Mouse (Mus musculus) erythroblast, embryonic 14.5 days (primary cell): ENCODE data around the gene Mxd3. TPM values are rescaled to one million over a fixed set of nuclear protein-coding genes. Genes with fewer than 3 reads are reported as not detected.
A peak's percentile ranks its signal among the peaks of the same experiment; 100 is the strongest.

Experiments
- H3K27me3 ChIP-seq: 2 replicates; pipeline ENCODE4 v1.6.1; 2012; ENCODE audit warnings: inconsistent platforms; ENCODE audit not compliant: control insufficient read depth
- H3K36me3 ChIP-seq: 2 replicates; pipeline ENCODE4 v1.6.1; 2012; ENCODE audit warnings: mild to moderate bottlenecking, inconsistent platforms; ENCODE audit not compliant: control insufficient read depth
- H3K4me1 ChIP-seq: 2 replicates; pipeline ENCODE4 v1.6.1; 2012; ENCODE audit warnings: inconsistent platforms; ENCODE audit not compliant: control insufficient read depth
- H3K4me3 ChIP-seq: replicated peaks from 2 replicates; pipeline ENCODE3; 2012; ENCODE audit warnings: moderate library complexity, mild to moderate bottlenecking, inconsistent platforms
- H3K9me3 ChIP-seq: 2 replicates; pipeline ENCODE4 v1.6.1; 2012; ENCODE audit warnings: low read length, inconsistent platforms, mixed read lengths; ENCODE audit not compliant: control insufficient read depth
- GATA1 ChIP-seq: IDR thresholded peaks from 2 replicates; pipeline ENCODE4 v1.6.1; 2012; ENCODE audit warnings: low read length, inconsistent platforms, mixed read lengths
- TAL1 ChIP-seq: IDR thresholded peaks from 3 replicates; pipeline ENCODE4 v1.6.1; 2012; ENCODE audit warnings: low read length, inconsistent platforms, mixed read lengths
- polyA plus RNA-seq: library from polyadenylated mRNA; stranded (reverse); fragments of >175 nt; gene quantifications from 2 replicates; pipeline ENCODE4 v1.2.3, GENCODE M21; 2012

The Mxd3 gene
- polyA plus RNA-seq, 1 experiment: 14.7 TPM

GRCm38 (mm10) chr13:55325596-55325995 is 4.0 kb downstream of the Mxd3 start:
- Histone ChIP-seq H3K27me3 (no peaks in the 10 kb centered on the region), H3K4me3 (peak overlapping the region; percentile 8), H3K4me1 (peaks cover 86% of the 10 kb centered on the region), H3K36me3 (peaks cover 71% of the 10 kb centered on the region), H3K9me3 (no peaks in the 10 kb centered on the region)
- TF ChIP-seq GATA1 (no peak), TAL1 (no peak)

- Histone ChIP-seq H3K27me3 (no peaks in the 10 kb centered on the region), H3K9me3 (no peaks in the 10 kb centered on the region), H3K36me3 (peaks cover 84% of the 10 kb centered on the region), H3K4me3 (peak overlapping the region; percentile 88), H3K4me1 (peaks cover 67% of the 10 kb centered on the region)
- no peak for TF ChIP-seq GATA1
- TF ChIP-seq TAL1: no peak
Observed at GRCm38 (mm10) chr13:55322130-55322825, 7.3 kb downstream of the Mxd3 start.

- Histone ChIP-seq H3K36me3 (peaks cover 84% of the 10 kb centered on the region), H3K9me3 (no peaks in the 10 kb centered on the region), H3K4me1 (peaks cover 61% of the 10 kb centered on the region), H3K27me3 (no peaks in the 10 kb centered on the region), H3K4me3 (peak within 1 kb of the TSS; percentile 88)
- no peak for TF ChIP-seq TAL1
Observed at GRCm38 (mm10) chr13:55321434-55322129, 8.0 kb downstream of the Mxd3 start, which contains the start of gene Rab24. Rab24 (minus strand) TSS chr13:55321946.

- no peak for TF ChIP-seq TAL1
- no peak for TF ChIP-seq GATA1
- Histone ChIP-seq H3K27me3 (no peaks in the 10 kb centered on the region), H3K9me3 (no peaks in the 10 kb centered on the region), H3K36me3 (peaks cover 82% of the 10 kb centered on the region), H3K4me3 (peak within 1 kb of the TSS; percentile 88), H3K4me1 (peaks cover 47% of the 10 kb centered on the region)
Observed at GRCm38 (mm10) chr13:55319931-55320533, 9.6 kb downstream of the Mxd3 start, which contains the start of gene Prelid1. Prelid1 (plus strand) TSS chr13:55320500.

- H3K36me3 ChIP-seq: peaks cover 82% of the 10 kb centered on the region
- no peak for TF ChIP-seq TAL1
- TF ChIP-seq GATA1: no peak
- no peaks in the 10 kb centered on the region for H3K9me3 ChIP-seq
- H3K27me3 ChIP-seq: no peaks in the 10 kb centered on the region
- H3K4me1 ChIP-seq: peaks cover 33% of the 10 kb centered on the region
- no peak overlapping the region for H3K4me3 ChIP-seq
Observed at GRCm38 (mm10) chr13:55318351-55318750, 11.3 kb downstream of the Mxd3 start.

GRCm38 (mm10) chr13:55314891-55315412 is 14.7 kb downstream of the Mxd3 start:
- TF ChIP-seq GATA1 (no peak), TAL1 (no peak)
- H3K4me1 ChIP-seq: peaks cover 2% of the 10 kb centered on the region
- H3K27me3 ChIP-seq: no peaks in the 10 kb centered on the region
- H3K4me3 ChIP-seq: no peak overlapping the region
- peaks cover 98% of the 10 kb centered on the region for H3K36me3 ChIP-seq
- H3K9me3 ChIP-seq: no peaks in the 10 kb centered on the region

- H3K4me1 ChIP-seq: no peaks in the 10 kb centered on the region; the same call in 1 of the 2 replicates
- H3K9me3 ChIP-seq: no peaks in the 10 kb centered on the region
- no peaks in the 10 kb centered on the region for H3K27me3 ChIP-seq
- no peak for TF ChIP-seq GATA1
- H3K4me3 ChIP-seq: no peak overlapping the region
- peaks cover 93% of the 10 kb centered on the region for H3K36me3 ChIP-seq
Observed at GRCm38 (mm10) chr13:55313051-55313450, 16.6 kb downstream of the Mxd3 start.

- H3K36me3 ChIP-seq: peaks cover 93% of the 10 kb centered on the region
Observed at GRCm38 (mm10) chr13:55312028-55312630, 17.5 kb downstream of the Mxd3 start.

GRCm38 (mm10) chr13:55300913-55301312 is 28.7 kb downstream of the Mxd3 start:
- H3K27me3 ChIP-seq: no peaks in the 10 kb centered on the region
- peaks cover 91% of the 10 kb centered on the region for H3K36me3 ChIP-seq
- H3K9me3 ChIP-seq: no peaks in the 10 kb centered on the region
- H3K4me3 ChIP-seq: no peak overlapping the region
- no peak for TF ChIP-seq GATA1
- no peak for TF ChIP-seq TAL1
- no peaks in the 10 kb centered on the region for H3K4me1 ChIP-seq

More at GRCm38 (mm10) chr13:55312028-55312630, 17.5 kb downstream of the Mxd3 start:
- no peak for TF ChIP-seq TAL1
- TF ChIP-seq GATA1: no peak
- Histone ChIP-seq H3K27me3 (no peaks in the 10 kb centered on the region), H3K9me3 (no peaks in the 10 kb centered on the region), H3K4me1 (no peaks in the 10 kb centered on the region; the same call in 1 of the 2 replicates), H3K4me3 (no peak overlapping the region)
